Mouse (Mus musculus): ENCODE measurements around the gene Sgsm3. TPM values are rescaled to one million over a fixed set of nuclear protein-coding genes. Genes with fewer than 3 reads are reported as not detected.

Gene Sgsm3
- total and polyA plus RNA-seq, 2 experiments from 2014 or later: 7.8 to 35.6 TPM

GRCm38 (mm10) chr15:81045336-81045735 is 67.8 kb downstream of the Sgsm3 start:
- no peak for ATAC-seq (ENCODE audit: insufficient read depth, low read depth)
- H3K36me3 ChIP-seq (replicated peaks; ENCODE audit: control insufficient read depth, insufficient read depth, low read length): peaks cover 7% of the 10 kb centered on the region; the same call in 1 of the 2 replicates
- H3K27me3 ChIP-seq (ENCODE audit: control insufficient read depth, insufficient read depth, low read length): no peaks in the 10 kb centered on the region
- TF ChIP-seq CTCF (IDR thresholded peaks at IDR 0.05; ENCODE audit: low read depth) (no peak), EP300 (IDR thresholded peaks at IDR 0.05; ENCODE audit: low read depth) (no peak)
- peak overlapping the region; percentile 17; the same call in 1 of the 2 replicates for H3K27ac ChIP-seq (ENCODE audit: low read depth)
- peak overlapping the region; percentile 15; the same call in 1 of the 2 replicates for H3K4me3 ChIP-seq (ENCODE audit: low read depth, low read length)
- peak overlapping the region; percentile 24; the same call in 1 of the 2 replicates for H3K4me2 ChIP-seq (ENCODE audit: low read depth, low read length)
- DNase-seq (ENCODE audit: low spot score): no peak
- no peak overlapping the region for H3K9ac ChIP-seq (replicated peaks; ENCODE audit: low read depth, low read length)
- H3K4me1 ChIP-seq (ENCODE audit: control insufficient read depth, insufficient read depth): no peaks in the 10 kb centered on the region
- 85% methylated on average over 4 of the region's 4 CpGs for WGBS
- no peaks in the 10 kb centered on the region for H3K9me3 ChIP-seq (replicated peaks; ENCODE audit: control insufficient read depth, low read length)

GRCm38 (mm10) chr15:81046061-81046460 is 68.5 kb downstream of the Sgsm3 start:
- no peak overlapping the region for H3K4me2 ChIP-seq (ENCODE audit: low read depth, low read length)
- ATAC-seq (ENCODE audit: insufficient read depth, low read depth): no peak
- H3K36me3 ChIP-seq (replicated peaks; ENCODE audit: control insufficient read depth, insufficient read depth, low read length): peaks cover 7% of the 10 kb centered on the region; the same call in 1 of the 2 replicates
- no peaks in the 10 kb centered on the region for H3K4me1 ChIP-seq (ENCODE audit: control insufficient read depth, insufficient read depth)
- H3K9me3 ChIP-seq (replicated peaks; ENCODE audit: control insufficient read depth, low read length): no peaks in the 10 kb centered on the region
- WGBS: 85% methylated on average over 7 of the region's 7 CpGs
- no peak for DNase-seq (ENCODE audit: low spot score)
- H3K27me3 ChIP-seq (ENCODE audit: control insufficient read depth, insufficient read depth, low read length): no peaks in the 10 kb centered on the region
- no peak overlapping the region for H3K4me3 ChIP-seq (ENCODE audit: low read depth, low read length)
- H3K27ac ChIP-seq (ENCODE audit: low read depth): peak overlapping the region; percentile 17; the same call in 1 of the 2 replicates
- H3K9ac ChIP-seq (replicated peaks; ENCODE audit: low read depth, low read length): no peak overlapping the region
- TF ChIP-seq EP300 (IDR thresholded peaks at IDR 0.05; ENCODE audit: low read depth) (no peak), CTCF (IDR thresholded peaks at IDR 0.05; ENCODE audit: low read depth) (no peak)

GRCm38 (mm10) chr15:81047497-81047896 is 69.9 kb downstream of the Sgsm3 start:
- no peak for DNase-seq (ENCODE audit: low spot score)
- WGBS: 45% methylated on average over 10 of the region's 10 CpGs

GRCm38 (mm10) chr15:81049401-81050053 is 72.0 kb downstream of the Sgsm3 start:
- ATAC-seq (ENCODE audit: insufficient read depth, low read depth) (no peak), DNase-seq (ENCODE audit: low spot score) (no peak)
- Histone ChIP-seq H3K27me3 (ENCODE audit: control insufficient read depth, insufficient read depth, low read length) (no peaks in the 10 kb centered on the region), H3K9me3 (replicated peaks; ENCODE audit: control insufficient read depth, low read length) (no peaks in the 10 kb centered on the region), H3K4me2 (ENCODE audit: low read depth, low read length) (no peak overlapping the region), H3K4me3 (ENCODE audit: low read depth, low read length) (no peak overlapping the region), H3K36me3 (replicated peaks; ENCODE audit: control insufficient read depth, insufficient read depth, low read length) (peaks cover 4% of the 10 kb centered on the region; the same call in 1 of the 2 replicates), H3K4me1 (ENCODE audit: control insufficient read depth, insufficient read depth) (no peaks in the 10 kb centered on the region), H3K9ac (replicated peaks; ENCODE audit: low read depth, low read length) (no peak overlapping the region), H3K27ac (ENCODE audit: low read depth) (no peak overlapping the region)
- peak; percentile 67 for TF ChIP-seq CTCF (IDR thresholded peaks at IDR 0.05; ENCODE audit: low read depth)
- TF ChIP-seq EP300 (IDR thresholded peaks at IDR 0.05; ENCODE audit: low read depth): no peak
- WGBS: 74% methylated on average over 6 of the region's 6 CpGs

More at GRCm38 (mm10) chr15:81047497-81047896, 69.9 kb downstream of the Sgsm3 start:
- no peak overlapping the region for H3K4me3 ChIP-seq (ENCODE audit: low read depth, low read length)
- H3K27me3 ChIP-seq (ENCODE audit: control insufficient read depth, insufficient read depth, low read length): no peaks in the 10 kb centered on the region
- no peak overlapping the region for H3K4me2 ChIP-seq (ENCODE audit: low read depth, low read length)
- H3K9me3 ChIP-seq (replicated peaks; ENCODE audit: control insufficient read depth, low read length): no peaks in the 10 kb centered on the region
- H3K27ac ChIP-seq (ENCODE audit: low read depth): no peak overlapping the region
- H3K4me1 ChIP-seq (ENCODE audit: control insufficient read depth, insufficient read depth): no peaks in the 10 kb centered on the region
- H3K36me3 ChIP-seq (replicated peaks; ENCODE audit: control insufficient read depth, insufficient read depth, low read length): peaks cover 7% of the 10 kb centered on the region; the same call in 1 of the 2 replicates
- no peak for ATAC-seq (ENCODE audit: insufficient read depth, low read depth)
- no peak overlapping the region for H3K9ac ChIP-seq (replicated peaks; ENCODE audit: low read depth, low read length)
- no peak for TF ChIP-seq CTCF (IDR thresholded peaks at IDR 0.05; ENCODE audit: low read depth)
- no peak for TF ChIP-seq EP300 (IDR thresholded peaks at IDR 0.05; ENCODE audit: low read depth)

- no peak for ATAC-seq (ENCODE audit: insufficient read depth, low read depth)
- Histone ChIP-seq H3K27me3 (ENCODE audit: control insufficient read depth, insufficient read depth, low read length) (no peaks in the 10 kb centered on the region), H3K27ac (ENCODE audit: low read depth) (no peak overlapping the region), H3K9ac (replicated peaks; ENCODE audit: low read depth, low read length) (no peak overlapping the region), H3K4me3 (ENCODE audit: low read depth, low read length) (no peak overlapping the region), H3K4me1 (ENCODE audit: control insufficient read depth, insufficient read depth) (no peaks in the 10 kb centered on the region), H3K9me3 (replicated peaks; ENCODE audit: control insufficient read depth, low read length) (no peaks in the 10 kb centered on the region), H3K36me3 (replicated peaks; ENCODE audit: control insufficient read depth, insufficient read depth, low read length) (no peaks in the 10 kb centered on the region), H3K4me2 (ENCODE audit: low read depth, low read length) (no peak overlapping the region)
- WGBS: 22% methylated on average over 3 of the region's 3 CpGs
- TF ChIP-seq CTCF (IDR thresholded peaks at IDR 0.05; ENCODE audit: low read depth) (no peak), EP300 (IDR thresholded peaks at IDR 0.05; ENCODE audit: low read depth) (no peak)
- DNase-seq (ENCODE audit: low spot score): no peak
These were observed 72.9 kb downstream of the Sgsm3 start for GRCm38 (mm10) chr15:81050488-81050887.
